In genomic region chr6:96043711-96044110, GRCm38 (mm10) we compare ENCODE assay signal across 28 mouse cellular contexts.
DNase-seq lines count a peak whose midpoint lies in the region; ATAC-seq and TF ChIP-seq lines count a peak whose summit lies in the region.
"Had no signal": no experiment of that assay in that cellular context is flagged by ENCODE, and none has a peak within 500 bp of the region (broad histone marks: within the 10 kb centered on the region; RNA-seq: fewer than 3 reads in every experiment).

No protein-coding gene starts in this region.

- H3K9ac ChIP-seq in kidney, embryonic 14.5 days (ENCODE audit: low read depth, low read length) = no peak overlapping the region
- no peak overlapping the region for H3K9ac ChIP-seq in lung, embryonic 15.5 days
- no peak overlapping the region for H3K9ac ChIP-seq in kidney, postnatal 0 days (ENCODE audit: low read depth, low read length)
- H3K9ac ChIP-seq in intestine, postnatal 0 days (ENCODE audit: low read depth, low read length) = no peak overlapping the region
- H3K9ac ChIP-seq: embryonic facial prominence, embryonic 13.5 days; forebrain, embryonic 12.5 days; forebrain, embryonic 15.5 days; heart, embryonic 12.5 days; heart, embryonic 15.5 days; hindbrain, embryonic 13.5 days had no signal

- H3K4me3 ChIP-seq in kidney, embryonic 14.5 days (ENCODE audit: low read length) = no peak overlapping the region
- H3K4me3 ChIP-seq in lung, embryonic 15.5 days = no peak overlapping the region
- no peak overlapping the region for H3K4me3 ChIP-seq in kidney, postnatal 0 days (replicated peaks; ENCODE audit: low read depth, low read length)
- H3K4me3 ChIP-seq in intestine, postnatal 0 days (ENCODE audit: low read depth, low read length) = no peak overlapping the region
- H3K4me3 ChIP-seq: embryonic facial prominence, embryonic 10.5 days; embryonic facial prominence, embryonic 13.5 days; erythroblast, embryonic 14.5 days; forebrain, embryonic 12.5 days; forebrain, embryonic 15.5 days; heart, embryonic 12.5 days; heart, embryonic 15.5 days; hindbrain, embryonic 10.5 days; hindbrain, embryonic 13.5 days had no signal

- 12% methylated on average over 4 of the region's 4 CpGs for WGBS in kidney, embryonic 14.5 days
- 39% methylated on average over 4 of the region's 4 CpGs for WGBS in lung, embryonic 15.5 days
- 15% methylated on average over 4 of the region's 4 CpGs for WGBS in kidney, postnatal 0 days
- WGBS in intestine, postnatal 0 days = 50% methylated on average over 4 of the region's 4 CpGs

- H3K4me1 ChIP-seq in kidney, embryonic 14.5 days (ENCODE audit: control insufficient read depth, insufficient read depth, low read length) = no peaks in the 10 kb centered on the region
- no peaks in the 10 kb centered on the region; the same call in 1 of the 2 replicates for H3K4me1 ChIP-seq in lung, embryonic 15.5 days
- H3K4me1 ChIP-seq in kidney, postnatal 0 days (replicated peaks; ENCODE audit: insufficient read depth, low read length) = no peaks in the 10 kb centered on the region
- no peaks in the 10 kb centered on the region for H3K4me1 ChIP-seq in intestine, postnatal 0 days (replicated peaks; ENCODE audit: control insufficient read depth, insufficient read depth, low read length)
- H3K4me1 ChIP-seq: embryonic facial prominence, embryonic 13.5 days; forebrain, embryonic 12.5 days; forebrain, embryonic 15.5 days; heart, embryonic 12.5 days; heart, embryonic 15.5 days; hindbrain, embryonic 10.5 days; hindbrain, embryonic 13.5 days had no signal

- no peaks in the 10 kb centered on the region; the same call in 1 of the 2 replicates for H3K27me3 ChIP-seq in kidney, embryonic 14.5 days (ENCODE audit: control insufficient read depth, insufficient read depth, low read length)
- no peaks in the 10 kb centered on the region for H3K27me3 ChIP-seq in lung, embryonic 15.5 days
- H3K27me3 ChIP-seq in kidney, postnatal 0 days (ENCODE audit: insufficient read depth, low read length) = no peaks in the 10 kb centered on the region
- no peaks in the 10 kb centered on the region for H3K27me3 ChIP-seq in intestine, postnatal 0 days (replicated peaks; ENCODE audit: control insufficient read depth, insufficient read depth, low read length)
- H3K27me3 ChIP-seq: embryonic facial prominence, embryonic 13.5 days; forebrain, embryonic 12.5 days; forebrain, embryonic 15.5 days; heart, embryonic 12.5 days; heart, embryonic 15.5 days; hindbrain, embryonic 13.5 days had no signal

- H3K9me3 ChIP-seq in kidney, embryonic 14.5 days (ENCODE audit: control insufficient read depth, low read length) = no peaks in the 10 kb centered on the region
- H3K9me3 ChIP-seq in lung, embryonic 15.5 days = no peaks in the 10 kb centered on the region
- no peaks in the 10 kb centered on the region for H3K9me3 ChIP-seq in kidney, postnatal 0 days (replicated peaks; ENCODE audit: low read length)
- H3K9me3 ChIP-seq in intestine, postnatal 0 days (ENCODE audit: control insufficient read depth) = no peaks in the 10 kb centered on the region
- H3K9me3 ChIP-seq: embryonic facial prominence, embryonic 10.5 days; embryonic facial prominence, embryonic 13.5 days; forebrain, embryonic 12.5 days; forebrain, embryonic 15.5 days; heart, embryonic 12.5 days; heart, embryonic 15.5 days; hindbrain, embryonic 10.5 days; hindbrain, embryonic 13.5 days had no signal

- H3K36me3 ChIP-seq in kidney, embryonic 14.5 days (ENCODE audit: control insufficient read depth, insufficient read depth, low read length) = no peaks in the 10 kb centered on the region
- H3K36me3 ChIP-seq in lung, embryonic 15.5 days = no peaks in the 10 kb centered on the region
- H3K36me3 ChIP-seq in kidney, postnatal 0 days (ENCODE audit: insufficient read depth, low read length) = no peaks in the 10 kb centered on the region
- H3K36me3 ChIP-seq in intestine, postnatal 0 days (ENCODE audit: control insufficient read depth, insufficient read depth) = no peaks in the 10 kb centered on the region
- H3K36me3 ChIP-seq: embryonic facial prominence, embryonic 10.5 days; embryonic facial prominence, embryonic 13.5 days; forebrain, embryonic 12.5 days; forebrain, embryonic 15.5 days; heart, embryonic 12.5 days; heart, embryonic 15.5 days; hindbrain, embryonic 10.5 days; hindbrain, embryonic 13.5 days had no signal

- H3K4me2 ChIP-seq in kidney, embryonic 14.5 days (replicated peaks; ENCODE audit: low read depth, low read length) = no peak overlapping the region
- H3K4me2 ChIP-seq in lung, embryonic 15.5 days = 0 out of 2 replicates have a peak overlapping the region, but pooled peaks have one; percentile 22
- H3K4me2 ChIP-seq in kidney, postnatal 0 days (ENCODE audit: low read length) = 0 out of 2 replicates have a peak overlapping the region, but pooled peaks have one; percentile 21
- H3K4me2 ChIP-seq in intestine, postnatal 0 days (replicated peaks; ENCODE audit: low read depth) = no peak overlapping the region
- H3K4me2 ChIP-seq: embryonic facial prominence, embryonic 13.5 days; forebrain, embryonic 12.5 days; forebrain, embryonic 15.5 days; heart, embryonic 12.5 days; heart, embryonic 15.5 days; hindbrain, embryonic 13.5 days had no signal

- no peak for DNase-seq in kidney, adult 18-20 months
- DNase-seq in lung, postnatal 14 days = no peak
- peak; percentile 94 for DNase-seq in kidney, postnatal 0 days (ENCODE audit: low spot score)
- DNase-seq in mesoderm, embryonic 11.5 days (ENCODE audit: low read depth, low spot score) = peak; percentile 35
- DNase-seq: adrenal gland, adult 2 months; adrenal gland, postnatal 14 days; cerebellum, adult 11 months; cerebellum, adult 2 months; cerebellum, adult 9-11 months; cerebellum, postnatal 36 days; embryo, embryonic 11 days; gastrocnemius, postnatal 25 days; heart, adult 18-20 months; heart, postnatal 10 days; heart, postnatal 36 days had no signal

- H3K27ac ChIP-seq in kidney, embryonic 14.5 days (ENCODE audit: low read depth, low read length) = no peak overlapping the region
- H3K27ac ChIP-seq in lung, embryonic 15.5 days = no peak overlapping the region
- no peak overlapping the region for H3K27ac ChIP-seq in kidney, postnatal 0 days
- H3K27ac ChIP-seq in intestine, postnatal 0 days (ENCODE audit: low read depth, low read length) = no peak overlapping the region
- H3K27ac ChIP-seq: embryonic facial prominence, embryonic 10.5 days; embryonic facial prominence, embryonic 13.5 days; forebrain, embryonic 12.5 days; forebrain, embryonic 15.5 days; heart, embryonic 15.5 days; hindbrain, embryonic 10.5 days; hindbrain, embryonic 13.5 days had no signal

- ATAC-seq in kidney, embryonic 14.5 days (ENCODE audit: low FRiP score, low TSS enrichment) = peak; percentile 87
- no peak for ATAC-seq in lung, embryonic 15.5 days (ENCODE audit: borderline replicate concordance, extremely low read depth, low FRiP score, low TSS enrichment)
- ATAC-seq in kidney, postnatal 0 days (replicated peaks; ENCODE audit: low FRiP score, low read depth) = peak; percentile 71
- no peak for ATAC-seq in intestine, postnatal 0 days
- ATAC-seq: CD4-positive, CD25-positive, alpha-beta regulatory T cell, adult 4 months; forebrain, embryonic 15.5 days had no signal

- TF ChIP-seq CTCF in kidney, postnatal 0 days (IDR thresholded peaks at IDR 0.05; ENCODE audit: low read depth) = no peak
- TF ChIP-seq CTCF in intestine, postnatal 0 days (IDR thresholded peaks at IDR 0.05; ENCODE audit: low read depth) = no peak

Comparison
In these comparisons a context has a peak if more than half of its experiments do, and no peak if none do; other contexts are left out.
1. H3K4me2 ChIP-seq: peak in lung, embryonic 15.5 days (single experiment) and kidney, postnatal 0 days (single experiment); none in kidney, embryonic 14.5 days (single experiment) and intestine, postnatal 0 days (single experiment).
2. DNase-seq: peak in kidney, postnatal 0 days (single experiment) and mesoderm, embryonic 11.5 days (single experiment); none in kidney, adult 18-20 months (single experiment) and lung, postnatal 14 days (single experiment).
3. ATAC-seq: peak in kidney, embryonic 14.5 days (single experiment) and kidney, postnatal 0 days (single experiment); none in lung, embryonic 15.5 days (single experiment) and intestine, postnatal 0 days (single experiment).